Mouse (Mus musculus) central nervous system, embryonic 18 days (tissue): ENCODE results near the gene Fgfbp3. TPM values are rescaled to one million over a fixed set of nuclear protein-coding genes. Genes with fewer than 3 reads are reported as not detected.

Source experiments
- polyA plus RNA-seq: library from polyadenylated mRNA; depleted of rRNA; stranded (reverse); fragments of >200 nt; gene quantifications from 2 replicates; pipeline ENCODE4 v1.2.3, GENCODE M21; 2012; rRNA removed

Gene Fgfbp3
- polyA plus RNA-seq: 30.5 and 35.4 TPM in 2 replicates

GRCm38 (mm10) chr19:36919466-36919865 is at the start of gene Fgfbp3:
Gene Fgfbp3 (minus strand): TSS chr19:36919615.

DNA sequence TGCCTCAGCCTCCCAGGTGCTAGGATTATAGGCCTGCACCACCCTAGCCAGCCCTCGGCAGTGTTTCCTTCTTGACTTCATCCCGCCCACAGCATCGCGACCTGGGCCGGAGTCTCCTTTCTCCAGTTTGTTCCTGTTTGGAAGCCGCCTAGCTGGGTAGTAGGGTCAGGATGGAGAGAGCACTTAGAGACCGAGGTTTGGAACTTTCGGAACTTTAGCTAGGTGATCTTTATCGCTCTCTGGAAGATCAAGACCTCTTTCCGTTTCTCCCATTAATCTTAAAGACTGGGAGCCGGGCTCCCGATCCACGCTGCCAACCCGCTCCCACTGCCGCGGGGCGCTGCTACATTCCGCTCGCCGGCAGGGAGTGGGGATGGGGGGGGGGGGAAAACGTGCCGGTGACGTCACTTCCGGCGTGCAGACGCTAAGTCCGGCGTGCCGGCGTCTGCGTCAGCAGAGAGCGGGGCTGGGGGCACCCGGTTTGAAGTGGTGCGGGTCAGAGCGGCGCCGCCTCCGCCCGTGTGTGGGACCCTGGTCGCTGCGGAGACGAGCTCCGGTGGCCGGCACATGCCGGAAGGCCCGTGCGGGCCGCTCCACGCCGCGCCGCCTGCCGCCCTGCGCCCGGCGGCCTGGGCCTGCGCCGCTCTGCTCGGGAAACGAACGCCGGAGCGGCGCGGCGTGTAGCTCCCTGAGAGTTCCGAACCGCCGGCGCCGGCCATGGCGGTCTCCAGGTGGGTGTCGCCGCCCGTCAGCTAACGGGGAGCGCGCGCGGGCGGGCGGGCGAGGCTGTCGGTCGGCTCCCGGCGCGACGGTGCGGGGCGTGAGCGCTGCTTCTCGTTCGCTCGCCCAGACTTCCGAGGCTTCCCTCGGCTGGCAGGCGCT is 6.5 kb upstream of the Fgfbp3 start, which contains the start of gene Btaf1:
TSS of gene Btaf1 (plus strand) at position 409 of the 882 bp plus-strand sequence.

Other genes starting within 250 kb of the Fgfbp3 start
- gene Ppp1r3c, start 183.0 kb downstream of the Fgfbp3 start, polyA plus RNA-seq: 10.6 and 12.4 TPM in 2 replicates
- gene Tnks2, start 85.4 kb downstream of the Fgfbp3 start, polyA plus RNA-seq: 76.8 and 77.2 TPM in 2 replicates
- gene Btaf1, start 6.5 kb upstream of the Fgfbp3 start, polyA plus RNA-seq: 12.2 and 13.7 TPM in 2 replicates